Mouse (Mus musculus) liver, adult 2 months (tissue): ENCODE measurements at regions not wholly inside any gene's neighbourhood (a gene's known extent, or its start where the extent isn't known, plus 50 kb on each side); places are given as distances from the start of the nearest gene placed in this dataset.
A peak's percentile ranks its signal among the peaks of the same experiment; 100 is the strongest.

Experiments used
- DNase-seq: peaks from one replicate; pipeline ENCODE4 v3.0.0-alpha.2; 2011; ENCODE audit warnings: low read depth, low spot score; ENCODE audit errors: extremely low read depth
- H3K27ac ChIP-seq: fragments of 200-500 bp; replicated peaks from 2 replicates; pipeline ENCODE4 v1.5.1; 2012; ENCODE audit warnings: low read depth, mild to moderate bottlenecking, control low read depth, inconsistent platforms, low read length; ENCODE audit not compliant: insufficient read depth
- H3K27me3 ChIP-seq: fragments of 200-500 bp; 2 replicates; pipeline ENCODE4 v1.6.1; 2012; ENCODE audit warnings: mild to moderate bottlenecking, moderate library complexity, low read length, inconsistent platforms; ENCODE audit not compliant: control insufficient read depth, insufficient read depth
- H3K36me3 ChIP-seq: fragments of 200-500 bp; 2 replicates; pipeline ENCODE4 v1.6.1; 2012; ENCODE audit warnings: low read length, inconsistent platforms; ENCODE audit not compliant: control insufficient read depth, insufficient read depth
- H3K4me1 ChIP-seq: fragments of 200-500 bp; 2 replicates; pipeline ENCODE4 v1.6.1; 2011; ENCODE audit warnings: low read length; ENCODE audit not compliant: control insufficient read depth, insufficient read depth
- H3K4me3 ChIP-seq: fragments of 200-500 bp; 2 replicates; pipeline ENCODE4 v1.5.1; 2011; ENCODE audit warnings: low read depth, mild to moderate bottlenecking, control low read depth, low read length, moderate library complexity; ENCODE audit not compliant: insufficient read depth
- H3K79me2 ChIP-seq: fragments of 200-500 bp; 2 replicates; pipeline ENCODE4 v1.6.1; 2012; ENCODE audit warnings: inconsistent platforms, mild to moderate bottlenecking, low read length, moderate library complexity; ENCODE audit not compliant: control insufficient read depth, insufficient read depth
- H3K9ac ChIP-seq: fragments of 200-500 bp; 2 replicates; pipeline ENCODE4 v1.6.1; 2012; ENCODE audit warnings: low read depth, mild to moderate bottlenecking, control low read depth, inconsistent platforms, low read length
- CTCF ChIP-seq: fragments of 200-500 bp; IDR thresholded peaks from 2 replicates; pipeline ENCODE4 v1.5.1; 2011; ENCODE audit warnings: low read depth, low read length, control low read depth
- POLR2A ChIP-seq: fragments of 200-500 bp; IDR thresholded peaks from 2 replicates; pipeline ENCODE4 v1.6.1; 2011; ENCODE audit warnings: low read length, control low read depth; ENCODE audit not compliant: insufficient read depth; ENCODE audit errors: extremely low read depth
- WGBS: fragments of 180-500 bp; shearing (Covaris S2); methylation state at CpG from one replicate; pipeline ENCODE4 v1.1.7; 2018; 5-methylcytosine and 5-hydroxymethylcytosine counted together

- no peaks in the 10 kb centered on the region for H3K27me3 ChIP-seq
- H3K36me3 ChIP-seq = no peaks in the 10 kb centered on the region
- no peak overlapping the region for H3K9ac ChIP-seq
- no peak overlapping the region for H3K4me3 ChIP-seq
- no peak for DNase-seq
- TF ChIP-seq POLR2A = no peak
- TF ChIP-seq CTCF = no peak
- H3K4me1 ChIP-seq = no peaks in the 10 kb centered on the region
- H3K79me2 ChIP-seq = no peaks in the 10 kb centered on the region
- WGBS = 77% methylated on average over 8 of the region's 8 CpGs
- H3K27ac ChIP-seq = no peak overlapping the region
Observed at GRCm38 (mm10) chr13:31317066-31317465, 238.9 kb upstream of the Foxq1 start.

- H3K27me3 ChIP-seq = no peaks in the 10 kb centered on the region
- WGBS = 98% methylated on average over 2 of the region's 2 CpGs
- no peak for DNase-seq
- no peak for TF ChIP-seq CTCF
- no peak for TF ChIP-seq POLR2A
- no peaks in the 10 kb centered on the region for H3K79me2 ChIP-seq
- no peaks in the 10 kb centered on the region for H3K36me3 ChIP-seq
- H3K27ac ChIP-seq = no peak overlapping the region
- no peak overlapping the region for H3K4me3 ChIP-seq
- H3K4me1 ChIP-seq = no peaks in the 10 kb centered on the region
- no peak overlapping the region for H3K9ac ChIP-seq
Observed at GRCm38 (mm10) chr13:31318008-31318407, 237.9 kb upstream of the Foxq1 start.

GRCm38 (mm10) chr13:31321411-31321810 is 234.5 kb upstream of the Foxq1 start:
- Histone ChIP-seq H3K27ac (no peak overlapping the region), H3K27me3 (no peaks in the 10 kb centered on the region), H3K36me3 (no peaks in the 10 kb centered on the region), H3K79me2 (no peaks in the 10 kb centered on the region), H3K4me3 (no peak overlapping the region), H3K9ac (no peak overlapping the region), H3K4me1 (no peaks in the 10 kb centered on the region)
- TF ChIP-seq POLR2A = no peak
- TF ChIP-seq CTCF = no peak
- WGBS = 74% methylated on average over 2 of the region's 2 CpGs
- DNase-seq = no peak

GRCm38 (mm10) chr13:31326269-31326851 is 229.6 kb upstream of the Foxq1 start:
- 81% methylated on average over 12 of the region's 12 CpGs for WGBS
- TF ChIP-seq CTCF (no peak), POLR2A (no peak)
- Histone ChIP-seq H3K79me2 (no peaks in the 10 kb centered on the region), H3K36me3 (no peaks in the 10 kb centered on the region), H3K27me3 (no peaks in the 10 kb centered on the region), H3K4me3 (no peak overlapping the region), H3K27ac (no peak overlapping the region), H3K4me1 (peaks cover 5% of the 10 kb centered on the region; the same call in 1 of the 2 replicates), H3K9ac (no peak overlapping the region)
- peak; percentile 30 for DNase-seq

GRCm38 (mm10) chr13:31327511-31327951 is 228.4 kb upstream of the Foxq1 start:
- TF ChIP-seq POLR2A (no peak), CTCF (no peak)
- Histone ChIP-seq H3K27me3 (no peaks in the 10 kb centered on the region), H3K36me3 (no peaks in the 10 kb centered on the region), H3K79me2 (no peaks in the 10 kb centered on the region), H3K9ac (no peak overlapping the region), H3K4me1 (peaks cover 5% of the 10 kb centered on the region; the same call in 1 of the 2 replicates), H3K4me3 (no peak overlapping the region), H3K27ac (no peak overlapping the region)
- 47% methylated on average over 7 of the region's 7 CpGs for WGBS
- no peak for DNase-seq

- peak; percentile 83 for DNase-seq
- peaks cover 5% of the 10 kb centered on the region; the same call in 1 of the 2 replicates for H3K4me1 ChIP-seq
- H3K9ac ChIP-seq = no peak overlapping the region
- no peaks in the 10 kb centered on the region for H3K27me3 ChIP-seq
- no peaks in the 10 kb centered on the region for H3K79me2 ChIP-seq
- H3K27ac ChIP-seq = no peak overlapping the region
- no peaks in the 10 kb centered on the region for H3K36me3 ChIP-seq
- 24% methylated on average over 8 of the region's 8 CpGs for WGBS
- H3K4me3 ChIP-seq = no peak overlapping the region
- TF ChIP-seq CTCF = no peak
- no peak for TF ChIP-seq POLR2A
Observed at GRCm38 (mm10) chr13:31328756-31329155, 227.2 kb upstream of the Foxq1 start.
